Mouse (Mus musculus): ENCODE measurements at regions not wholly inside any gene's neighbourhood (a gene's known extent, or its start where the extent isn't known, plus 50 kb on each side); places are given as distances from the start of the nearest gene placed in this dataset.

GRCm38 (mm10) chr1:13464311-13464710 is 2050.4 kb downstream of the A830018L16Rik start:
- Histone ChIP-seq H3K4me3 (ENCODE audit: insufficient read depth, low read length) (no peak overlapping the region), H3K27ac (ENCODE audit: insufficient read depth, low read length) (no peak overlapping the region), H3K4me1 (ENCODE audit: control insufficient read depth, insufficient read depth, low read length) (no peaks in the 10 kb centered on the region)
- TF ChIP-seq POLR2A (IDR thresholded peaks at IDR 0.05; ENCODE audit: low read depth, low read length) (no peak), CTCF (IDR thresholded peaks at IDR 0.05; ENCODE audit: borderline replicate concordance, insufficient read depth, low read length) (no peak)

DNA sequence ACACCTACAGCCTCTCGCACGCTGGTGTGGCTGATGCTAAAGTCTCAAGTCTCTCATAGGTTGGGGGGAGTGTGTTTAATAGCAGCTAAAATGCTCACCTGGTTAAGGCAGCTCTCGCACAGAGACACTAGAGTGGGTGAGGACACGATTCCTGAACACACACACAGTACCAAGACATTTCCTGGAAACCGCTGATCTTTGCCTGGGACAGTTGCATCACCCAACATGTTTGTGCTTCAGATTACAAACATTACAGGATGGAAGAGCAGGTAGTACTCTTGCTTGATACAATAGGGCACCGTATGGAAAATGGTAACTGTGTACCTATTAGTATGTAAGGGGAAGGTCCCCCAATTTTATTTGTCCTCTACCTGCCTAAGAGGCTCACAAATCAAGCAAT is 2053.3 kb downstream of the A830018L16Rik start:
- TF ChIP-seq POLR2A (IDR thresholded peaks at IDR 0.05; ENCODE audit: low read depth, low read length) = no peak
- no peaks in the 10 kb centered on the region for H3K4me1 ChIP-seq (ENCODE audit: control insufficient read depth, insufficient read depth, low read length)
- no peak overlapping the region for H3K27ac ChIP-seq (ENCODE audit: insufficient read depth, low read length)

DNA sequence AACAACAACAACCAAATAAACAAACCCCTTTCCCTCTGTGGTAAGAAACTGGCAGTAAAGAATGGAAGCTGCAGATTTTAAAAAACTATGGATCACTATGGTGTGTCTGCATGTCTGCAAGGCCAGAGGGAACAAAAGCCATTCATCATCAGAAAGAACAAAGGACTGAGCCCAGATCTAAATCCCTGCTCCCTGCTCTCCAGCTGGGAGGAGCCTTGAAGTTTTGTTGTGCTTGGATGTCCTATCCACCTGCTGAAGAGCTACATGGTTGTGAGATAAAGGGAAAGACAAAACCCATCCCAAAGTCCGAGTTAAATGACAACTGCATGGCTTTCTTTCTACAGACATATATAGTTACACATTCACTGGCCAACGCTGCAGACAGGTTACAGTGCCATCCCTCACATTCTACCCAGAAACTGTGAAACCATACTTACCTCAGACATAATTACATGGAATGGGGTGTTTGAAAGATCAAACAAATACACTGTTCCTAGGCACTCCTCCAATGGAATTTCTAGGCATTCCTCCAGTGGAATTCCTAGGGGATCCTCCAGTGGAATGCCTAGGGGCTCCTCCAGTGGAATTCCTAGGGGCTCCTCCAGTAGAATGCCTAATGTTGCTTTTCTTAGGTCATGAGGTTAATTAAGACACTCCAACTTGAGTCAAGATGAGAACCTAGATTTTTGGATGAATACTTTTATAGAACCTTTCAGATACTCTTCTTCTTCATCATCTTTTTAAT is 2054.2 kb downstream of the A830018L16Rik start:
- no peak overlapping the region for H3K27ac ChIP-seq (ENCODE audit: insufficient read depth, low read length)
- no peak overlapping the region for H3K4me3 ChIP-seq (ENCODE audit: insufficient read depth, low read length)
- no peaks in the 10 kb centered on the region for H3K4me1 ChIP-seq (ENCODE audit: control insufficient read depth, insufficient read depth, low read length)
- TF ChIP-seq CTCF (IDR thresholded peaks at IDR 0.05; ENCODE audit: borderline replicate concordance, insufficient read depth, low read length) (no peak), POLR2A (IDR thresholded peaks at IDR 0.05; ENCODE audit: low read depth, low read length) (no peak)

More for the DNA sequence above, 2053.3 kb downstream of the A830018L16Rik start:
- no peak overlapping the region for H3K4me3 ChIP-seq (ENCODE audit: insufficient read depth, low read length)

- TF ChIP-seq POLR2A (IDR thresholded peaks at IDR 0.05; ENCODE audit: low read depth, low read length) (no peak), CTCF (IDR thresholded peaks at IDR 0.05; ENCODE audit: borderline replicate concordance, insufficient read depth, low read length) (no peak)
- peak overlapping the region; percentile 18; the same call in 1 of the 2 replicates for H3K4me3 ChIP-seq (ENCODE audit: insufficient read depth, low read length)
Measured at GRCm38 (mm10) chr1:13494727-13495404, 2081.0 kb downstream of the A830018L16Rik start.

DNA sequence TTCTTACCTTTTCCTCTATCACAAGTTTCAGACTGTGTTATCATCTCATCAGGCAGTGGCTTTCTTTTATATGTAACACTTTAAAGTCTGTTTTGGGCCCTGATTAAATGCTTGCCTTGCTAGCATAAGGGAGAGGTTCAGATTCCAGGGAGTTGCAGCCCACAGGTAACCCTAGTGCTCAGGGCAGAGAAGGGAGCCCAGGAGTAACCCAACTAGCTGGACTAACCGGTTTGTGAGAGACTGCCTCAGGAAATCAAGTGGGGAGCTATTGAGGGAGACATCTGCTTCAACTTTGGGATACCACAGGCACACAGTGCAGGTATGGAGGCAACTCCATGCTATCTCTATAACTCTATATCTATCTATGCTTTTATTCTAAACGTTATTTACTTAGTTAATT is 2082.5 kb downstream of the A830018L16Rik start:
- H3K27ac ChIP-seq (ENCODE audit: insufficient read depth, low read length) = no peak overlapping the region
- TF ChIP-seq POLR2A (IDR thresholded peaks at IDR 0.05; ENCODE audit: low read depth, low read length) (no peak), CTCF (IDR thresholded peaks at IDR 0.05; ENCODE audit: borderline replicate concordance, insufficient read depth, low read length) (no peak)
- H3K4me1 ChIP-seq (ENCODE audit: control insufficient read depth, insufficient read depth, low read length) = no peaks in the 10 kb centered on the region
- no peak overlapping the region for H3K4me3 ChIP-seq (ENCODE audit: insufficient read depth, low read length)

More at GRCm38 (mm10) chr1:13494727-13495404, 2081.0 kb downstream of the A830018L16Rik start:
- no peak overlapping the region for H3K27ac ChIP-seq (ENCODE audit: insufficient read depth, low read length)
- H3K4me1 ChIP-seq (ENCODE audit: control insufficient read depth, insufficient read depth, low read length) = no peaks in the 10 kb centered on the region

- H3K4me3 ChIP-seq (ENCODE audit: insufficient read depth, low read length) = no peak overlapping the region
- TF ChIP-seq POLR2A (IDR thresholded peaks at IDR 0.05; ENCODE audit: low read depth, low read length) = no peak
- TF ChIP-seq CTCF (IDR thresholded peaks at IDR 0.05; ENCODE audit: borderline replicate concordance, insufficient read depth, low read length) = peak; percentile 77
- H3K27ac ChIP-seq (ENCODE audit: insufficient read depth, low read length) = no peak overlapping the region
- no peaks in the 10 kb centered on the region for H3K4me1 ChIP-seq (ENCODE audit: control insufficient read depth, insufficient read depth, low read length)
Measured at GRCm38 (mm10) chr1:13500456-13500855, 2086.6 kb downstream of the A830018L16Rik start.

DNA sequence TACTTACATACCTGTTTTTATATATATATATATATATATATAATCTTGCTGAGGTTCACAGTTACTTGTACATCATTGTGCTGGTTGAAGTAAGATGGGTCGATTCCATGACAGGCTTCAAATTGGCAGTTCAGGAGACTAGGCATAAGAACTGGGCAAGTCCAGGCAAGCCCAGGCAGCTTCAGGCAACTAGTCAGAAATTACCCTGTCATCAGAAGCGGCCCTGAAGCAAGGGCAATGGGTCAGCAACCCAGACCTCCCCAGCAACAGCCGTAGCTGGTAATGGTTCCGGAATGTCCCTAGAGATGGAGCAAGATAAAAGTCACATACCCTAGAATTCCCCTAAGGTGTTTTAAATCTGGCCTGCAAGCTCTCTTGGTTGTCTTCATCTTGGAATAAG is 2088.0 kb downstream of the A830018L16Rik start:
- no peak overlapping the region for H3K4me3 ChIP-seq (ENCODE audit: insufficient read depth, low read length)
- TF ChIP-seq POLR2A (IDR thresholded peaks at IDR 0.05; ENCODE audit: low read depth, low read length) (no peak), CTCF (IDR thresholded peaks at IDR 0.05; ENCODE audit: borderline replicate concordance, insufficient read depth, low read length) (no peak)
- H3K27ac ChIP-seq (ENCODE audit: insufficient read depth, low read length) = no peak overlapping the region
- H3K4me1 ChIP-seq (ENCODE audit: control insufficient read depth, insufficient read depth, low read length) = no peaks in the 10 kb centered on the region

- Histone ChIP-seq H3K4me3 (ENCODE audit: insufficient read depth, low read length) (no peak overlapping the region), H3K27ac (ENCODE audit: insufficient read depth, low read length) (no peak overlapping the region), H3K4me1 (ENCODE audit: control insufficient read depth, insufficient read depth, low read length) (no peaks in the 10 kb centered on the region)
- no peak for TF ChIP-seq POLR2A (IDR thresholded peaks at IDR 0.05; ENCODE audit: low read depth, low read length)
- TF ChIP-seq CTCF (IDR thresholded peaks at IDR 0.05; ENCODE audit: borderline replicate concordance, insufficient read depth, low read length) = no peak
Measured at GRCm38 (mm10) chr1:13513761-13514160, 2099.9 kb downstream of the A830018L16Rik start.
